Mouse (Mus musculus) 3134 (cell line): ENCODE results near the gene Map3k12.

Experiments
- DNase-seq: peaks from one replicate; pipeline ENCODE4 v3.0.0-alpha.2; 2011; ENCODE audit warnings: low spot score; ENCODE audit not compliant: insufficient read length; ENCODE audit errors: extremely low read depth

Map3k12 gene

GRCm38 (mm10) chr15:102520416-102520815 is 3.6 kb upstream of the Map3k12 start:
- no peak for DNase-seq

GRCm38 (mm10) chr15:102519211-102520141 is 2.6 kb upstream of the Map3k12 start:
- no peak for DNase-seq

- no peak for DNase-seq
Observed at GRCm38 (mm10) chr15:102518859-102519201, 2.0 kb upstream of the Map3k12 start.

- DNase-seq, result peak; percentile 100
Observed at GRCm38 (mm10) chr15:102517976-102518858, 1.4 kb upstream of the Map3k12 start, which contains the start of gene Tarbp2. Tarbp2 (plus strand) TSS chr15:102518192.

- no peak for DNase-seq
Observed at GRCm38 (mm10) chr15:102517631-102517975, 739 bp upstream of the Map3k12 start.

GRCm38 (mm10) chr15:102516293-102516692 is 571 bp downstream of the Map3k12 start:
- DNase-seq, result no peak

- no peak for DNase-seq
Observed at GRCm38 (mm10) chr15:102515791-102516190, 1.1 kb downstream of the Map3k12 start.

GRCm38 (mm10) chr15:102515261-102515660 is 1.6 kb downstream of the Map3k12 start:
- DNase-seq, result no peak

GRCm38 (mm10) chr15:102513004-102513403 is 3.9 kb downstream of the Map3k12 start:
- no peak for DNase-seq

- DNase-seq, result no peak
Observed at GRCm38 (mm10) chr15:102512471-102512870, 4.4 kb downstream of the Map3k12 start.

GRCm38 (mm10) chr15:102512010-102512409 is 4.9 kb downstream of the Map3k12 start:
- no peak for DNase-seq

- DNase-seq, result no peak
Observed at GRCm38 (mm10) chr15:102511285-102511833, 5.5 kb downstream of the Map3k12 start.

- DNase-seq, result peak; percentile 62
Observed at GRCm38 (mm10) chr15:102510590-102511284, 6.1 kb downstream of the Map3k12 start.

- no peak for DNase-seq
Observed at GRCm38 (mm10) chr15:102510110-102510509, 6.8 kb downstream of the Map3k12 start.

GRCm38 (mm10) chr15:102508336-102508735 is 8.5 kb downstream of the Map3k12 start:
- DNase-seq, result no peak

- DNase-seq, result no peak
Observed at GRCm38 (mm10) chr15:102507561-102507960, 9.3 kb downstream of the Map3k12 start.

GRCm38 (mm10) chr15:102506864-102507263 is 10.0 kb downstream of the Map3k12 start:
- no peak for DNase-seq

- DNase-seq, result no peak
Observed at GRCm38 (mm10) chr15:102506464-102506830, 10.4 kb downstream of the Map3k12 start.

GRCm38 (mm10) chr15:102505770-102506463 is 10.9 kb downstream of the Map3k12 start:
- no peak for DNase-seq
